Mouse (Mus musculus): ENCODE results near the gene Washc1.
A peak's percentile ranks its signal among the peaks of the same experiment; 100 is the strongest.
"Not testable (repeated sequence)": the region's sequence is repeated elsewhere in the genome, so short reads cannot be mapped to it uniquely, and the experiment has no call there.

The Washc1 gene

DNA sequence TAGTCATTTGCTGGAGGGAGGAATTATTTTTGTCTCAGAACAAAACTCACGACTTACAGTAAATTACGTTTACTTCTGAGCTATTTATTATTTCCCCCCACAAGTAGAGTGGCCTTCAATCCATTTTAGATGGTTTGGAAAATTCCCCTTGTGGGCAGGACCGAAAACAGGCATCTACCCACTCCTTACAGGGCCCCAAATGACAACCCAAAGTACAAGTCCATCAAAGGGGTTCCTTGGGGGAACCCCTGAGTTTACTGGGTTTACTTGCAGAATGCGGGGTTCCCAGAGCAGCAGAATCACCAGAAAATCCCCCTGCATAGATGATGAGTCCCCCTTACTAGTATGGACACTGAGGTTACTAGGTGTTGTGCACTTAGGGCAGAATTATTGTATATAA is 821 bp downstream of the Washc1 start:
- no peak for DNase-seq (ENCODE audit: low spot score in 2 of 2)

DNA sequence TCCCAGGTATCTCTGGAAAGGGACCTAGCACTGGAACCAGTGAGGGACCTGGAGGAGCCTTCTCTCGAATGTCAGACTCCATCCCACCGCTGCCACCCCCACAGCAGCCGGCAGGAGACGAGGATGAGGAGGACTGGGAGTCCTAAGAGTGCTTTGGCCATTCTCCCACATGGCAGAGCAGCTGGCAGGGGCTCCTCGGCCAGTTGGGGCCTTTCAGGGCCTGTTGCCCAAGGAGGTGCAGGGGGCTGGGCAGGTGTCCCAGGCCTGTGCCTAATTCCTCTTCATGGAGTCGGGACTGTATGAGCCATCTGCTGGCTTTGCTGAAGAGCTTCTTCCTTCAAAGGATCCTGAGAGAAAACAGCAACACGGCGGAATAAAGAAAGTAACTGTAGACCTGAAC is 7.6 kb downstream of the Washc1 start:
- no peak for DNase-seq (ENCODE audit: low spot score in 2 of 2)

DNA sequence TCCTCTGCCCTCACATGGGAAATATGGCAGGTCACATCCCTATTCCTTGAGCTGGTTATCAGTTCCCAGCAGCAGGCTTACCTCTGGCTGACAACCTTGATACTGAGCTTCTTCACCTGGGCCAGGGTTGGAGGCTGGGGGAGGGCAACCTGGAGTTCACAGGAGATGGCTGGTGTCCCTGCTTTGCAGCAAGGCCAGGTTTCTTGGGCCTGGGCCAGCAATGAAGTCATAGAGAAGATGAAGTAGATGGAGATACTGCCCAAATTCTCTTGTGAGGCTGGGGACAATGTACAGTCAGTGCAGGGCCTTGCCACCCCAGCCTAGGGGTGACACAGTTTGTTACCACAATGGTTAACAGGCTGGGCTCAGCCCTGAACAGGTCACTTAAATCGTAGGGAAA is 9.4 kb downstream of the Washc1 start:
- no peak for DNase-seq (ENCODE audit: low spot score in 2 of 2)

GRCm38 (mm10) chr17:66123066-66123815 is 11.9 kb downstream of the Washc1 start, which contains the start of gene Ddx11:
Gene Ddx11 (plus strand): TSS chr17:66123520.
- DNase-seq (ENCODE audit: low spot score in 2 of 2), result peak; percentile 94 to 99

- no peak for DNase-seq (ENCODE audit: low spot score in 2 of 2)
These were observed 12.7 kb downstream of the Washc1 start for GRCm38 (mm10) chr17:66123816-66124610.

DNA sequence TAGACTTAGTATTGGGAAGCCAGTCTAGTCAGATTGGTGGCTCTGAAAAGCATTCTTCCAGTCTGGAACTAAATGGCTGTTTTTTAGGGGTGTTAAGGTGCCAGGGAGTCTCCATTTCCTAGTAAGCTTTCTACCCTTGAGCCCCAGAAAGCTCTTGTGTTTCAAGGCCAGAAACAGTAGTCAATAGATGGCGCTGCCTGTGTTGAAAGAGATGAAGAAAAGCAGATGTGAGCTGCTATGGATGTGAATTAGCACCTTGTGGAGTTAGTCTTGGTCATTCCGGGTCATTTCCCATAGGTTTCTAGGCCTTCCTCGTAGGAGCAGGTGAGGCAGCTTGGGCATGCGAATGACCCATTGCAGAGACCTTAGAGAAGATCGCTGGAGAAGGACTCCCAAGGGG is 13.9 kb downstream of the Washc1 start:
- DNase-seq (ENCODE audit: low spot score in 2 of 2), result no peak

GRCm38 (mm10) chr17:66130371-66130770 is 19.0 kb downstream of the Washc1 start:
- DNase-seq (ENCODE audit: low spot score in 2 of 2), result no peak

GRCm38 (mm10) chr17:66131212-66131611 is 19.9 kb downstream of the Washc1 start:
- peak in 1 of 2 experiments; percentile 26 for DNase-seq (ENCODE audit: low spot score in 2 of 2)

- not testable (repeated sequence) for DNase-seq (ENCODE audit: low spot score in 2 of 2)
These were observed 41.6 kb downstream of the Washc1 start for GRCm38 (mm10) chr17:66152706-66153662.

- DNase-seq (ENCODE audit: low spot score in 2 of 2), result not testable (repeated sequence)
These were observed 42.5 kb downstream of the Washc1 start for GRCm38 (mm10) chr17:66153735-66154423.

DNA sequence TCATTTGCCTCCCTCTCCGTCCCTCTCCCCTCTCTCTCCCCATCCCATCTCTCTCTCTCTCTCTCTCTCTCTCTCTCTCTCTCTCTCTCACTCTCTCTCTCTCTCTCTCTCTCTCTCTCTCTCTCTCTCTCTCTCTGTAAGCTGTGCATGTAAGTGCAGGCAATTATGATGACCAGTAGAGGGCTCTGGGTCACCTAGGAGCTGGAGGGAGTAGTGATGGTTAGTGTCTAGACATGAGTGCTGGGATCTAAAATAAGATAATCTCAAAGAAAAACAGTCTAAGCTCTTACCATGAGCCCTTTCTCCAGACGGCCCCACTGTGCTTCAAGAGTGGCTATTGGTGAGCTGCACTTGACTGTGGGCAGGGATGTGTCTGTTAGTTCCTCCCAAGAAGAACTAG is 43.5 kb downstream of the Washc1 start:
- no peak for DNase-seq (ENCODE audit: low spot score in 2 of 2)

GRCm38 (mm10) chr17:66158271-66158670 is 46.9 kb downstream of the Washc1 start:
- DNase-seq (ENCODE audit: low spot score in 2 of 2), result no peak

- DNase-seq (ENCODE audit: low spot score in 2 of 2), result not testable (repeated sequence)
These were observed 55.8 kb downstream of the Washc1 start for GRCm38 (mm10) chr17:66167141-66167540.
